ENCODE assay signal across 8 mouse cellular contexts in the genomic region with DNA sequence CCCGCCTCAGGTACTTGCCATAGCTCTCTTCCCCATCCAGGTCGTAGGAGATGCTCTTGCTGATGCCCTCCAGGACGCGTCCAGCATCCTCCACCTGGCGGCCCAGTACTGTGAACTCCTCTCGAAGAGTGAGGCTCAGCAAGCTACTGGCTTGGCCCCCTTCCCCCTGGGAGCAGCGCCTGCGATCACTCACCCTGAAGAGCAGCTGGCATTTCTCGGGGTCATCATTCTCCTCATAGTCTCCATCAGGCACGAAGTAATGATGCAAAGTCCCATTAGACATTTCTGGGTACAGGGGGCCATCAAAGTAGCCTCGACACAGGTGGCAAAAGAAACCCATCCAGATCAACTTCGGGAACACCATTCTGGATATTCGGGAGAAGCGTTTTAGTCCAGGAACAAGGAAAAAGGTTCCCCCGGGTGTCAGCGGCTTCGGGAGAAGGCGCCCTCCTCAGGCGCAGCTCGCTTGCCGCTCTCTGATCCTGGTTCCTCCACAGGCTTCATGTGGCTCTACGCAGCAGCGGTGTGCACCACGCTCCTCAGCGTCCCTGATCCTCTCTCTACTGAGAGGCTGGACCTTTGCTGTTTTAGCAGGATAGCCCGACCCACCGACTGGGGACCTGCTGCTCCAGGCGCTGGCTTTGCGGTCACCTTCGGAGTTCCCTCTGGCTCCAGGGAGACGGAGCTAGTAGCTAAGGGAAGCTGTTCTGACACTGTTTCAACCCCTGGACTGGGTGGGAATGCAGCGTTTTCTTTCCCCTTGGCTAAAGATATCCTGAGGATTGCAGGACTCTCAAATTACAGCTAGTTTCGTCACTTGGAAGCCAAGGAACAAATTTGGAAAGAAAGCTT. TPM values are rescaled to one million over a fixed set of nuclear protein-coding genes. Genes with fewer than 3 reads are reported as not detected.
A peak's percentile ranks its signal among the peaks of the same experiment; 100 is the strongest.
DNase-seq lines count a peak whose midpoint lies in the region; ATAC-seq and TF ChIP-seq lines count a peak whose summit lies in the region.

A gene (minus strand): TSS at position 752 of the 852 bp plus-strand sequence.

- 1% methylated on average over 33 of the region's 33 CpGs for WGBS in embryonic facial prominence, embryonic 10.5 days
- WGBS in intestine, postnatal 0 days = 3% methylated on average over 33 of the region's 33 CpGs
- 2% methylated on average over 33 of the region's 33 CpGs for WGBS in midbrain, embryonic 11.5 days
- 3% methylated on average over 33 of the region's 33 CpGs for WGBS in small intestine, adult 2 months

- peak; percentile 11 to 78 for DNase-seq in adrenal gland, adult (ENCODE audit: inconsistent age in 2 of 2, low spot score in 1 of 2)
- peak; percentile 72 for DNase-seq in embryonic facial prominence, embryonic 10.5 days (ENCODE audit: low spot score)
- peak; percentile 98 for DNase-seq in heart, adult 11 months
- peak; percentile 53 to 56 for DNase-seq in left cerebral cortex, postnatal 36 days (ENCODE audit: low spot score in 2 of 2)
- peak; percentile 95 for DNase-seq in midbrain, embryonic 11.5 days (ENCODE audit: low spot score, missing footprints)
- no peak for DNase-seq in thymus, postnatal 4 days

- peak within 1 kb of the TSS; percentile 83 for H3K27ac ChIP-seq in embryonic facial prominence, embryonic 10.5 days (replicated peaks)
- H3K27ac ChIP-seq in intestine, postnatal 0 days (ENCODE audit: low read depth, low read length) = peak within 1 kb of the TSS; percentile 28; the same call in 1 of the 2 replicates
- H3K27ac ChIP-seq in midbrain, embryonic 11.5 days (ENCODE audit: low read depth, low read length) = no peak within 1 kb of the TSS
- no peak within 1 kb of the TSS for H3K27ac ChIP-seq in small intestine, adult 2 months (ENCODE audit: insufficient read depth, low read depth, low read length)

- H3K9me3 ChIP-seq in embryonic facial prominence, embryonic 10.5 days = no peaks in the 10 kb centered on the region
- no peaks in the 10 kb centered on the region for H3K9me3 ChIP-seq in intestine, postnatal 0 days (ENCODE audit: control insufficient read depth)
- no peaks in the 10 kb centered on the region for H3K9me3 ChIP-seq in midbrain, embryonic 11.5 days (ENCODE audit: control insufficient read depth, low read length)

- peak within 1 kb of the TSS; percentile 74 for H3K4me2 ChIP-seq in intestine, postnatal 0 days (replicated peaks; ENCODE audit: low read depth)
- H3K4me2 ChIP-seq in midbrain, embryonic 11.5 days = peak within 1 kb of the TSS; percentile 61

- peaks cover 13% of the 10 kb centered on the region for H3K27me3 ChIP-seq in embryonic facial prominence, embryonic 10.5 days (replicated peaks; ENCODE audit: low read depth, poor library complexity, severe bottlenecking)
- H3K27me3 ChIP-seq in intestine, postnatal 0 days (replicated peaks; ENCODE audit: control insufficient read depth, insufficient read depth, low read length) = 0 out of 2 replicates have a peak, but pooled peaks cover 2% of the 10 kb centered on the region
- H3K27me3 ChIP-seq in midbrain, embryonic 11.5 days (ENCODE audit: control insufficient read depth, insufficient read depth, low read length) = no peaks in the 10 kb centered on the region; the same call in 1 of the 2 replicates
- H3K27me3 ChIP-seq in small intestine, adult 2 months (ENCODE audit: control insufficient read depth, insufficient read depth, low read length) = 0 out of 2 replicates have a peak, but pooled peaks cover 2% of the 10 kb centered on the region

- peaks cover 19% of the 10 kb centered on the region for H3K4me1 ChIP-seq in embryonic facial prominence, embryonic 10.5 days
- H3K4me1 ChIP-seq in intestine, postnatal 0 days (replicated peaks; ENCODE audit: control insufficient read depth, insufficient read depth, low read length) = no peaks in the 10 kb centered on the region
- no peaks in the 10 kb centered on the region for H3K4me1 ChIP-seq in midbrain, embryonic 11.5 days (ENCODE audit: control insufficient read depth, insufficient read depth, low read length)
- peaks cover 3% of the 10 kb centered on the region for H3K4me1 ChIP-seq in small intestine, adult 2 months (ENCODE audit: control insufficient read depth, insufficient read depth, insufficient read length, low read length)

- no peak for TF ChIP-seq POLR2A in small intestine, adult 2 months (IDR thresholded peaks at IDR 0.05; ENCODE audit: low read depth, low read length)

- TF ChIP-seq CTCF in intestine, postnatal 0 days (IDR thresholded peaks at IDR 0.05; ENCODE audit: low read depth) = peak; percentile 65
- TF ChIP-seq CTCF in small intestine, adult 2 months (IDR thresholded peaks at IDR 0.05; ENCODE audit: extremely low read depth, insufficient read length, insufficient replicate concordance, low read depth, low read length) = peak; percentile 6; the same call in 1 of the 2 replicates

- ATAC-seq in intestine, postnatal 0 days = peak; percentile 54; the same call in 1 of the 2 replicates
- peak; percentile 85 for ATAC-seq in midbrain, embryonic 11.5 days (ENCODE audit: low FRiP score)

- peak within 1 kb of the TSS; percentile 63 for H3K4me3 ChIP-seq in embryonic facial prominence, embryonic 10.5 days
- peak within 1 kb of the TSS; percentile 44 for H3K4me3 ChIP-seq in intestine, postnatal 0 days (ENCODE audit: low read depth, low read length)
- H3K4me3 ChIP-seq in midbrain, embryonic 11.5 days (ENCODE audit: low read depth, low read length) = peak within 1 kb of the TSS; percentile 34
- H3K4me3 ChIP-seq in small intestine, adult 2 months (ENCODE audit: low read depth, low read length) = peak within 1 kb of the TSS; percentile 58

- intact Hi-C loops in left cerebral cortex, postnatal 36 days (cut with DNase I) = loop anchor here (10.0 kb wide), 1 partner anchor 138 kb away; no protein-coding TSS in a partner anchor

- H3K36me3 ChIP-seq in embryonic facial prominence, embryonic 10.5 days (replicated peaks) = no peaks in the 10 kb centered on the region
- H3K36me3 ChIP-seq in intestine, postnatal 0 days (ENCODE audit: control insufficient read depth, insufficient read depth) = no peaks in the 10 kb centered on the region
- H3K36me3 ChIP-seq in midbrain, embryonic 11.5 days (ENCODE audit: control insufficient read depth, insufficient read depth, low read length) = no peaks in the 10 kb centered on the region
- H3K36me3 ChIP-seq in small intestine, adult 2 months (ENCODE audit: control insufficient read depth, insufficient read depth, low read length) = no peaks in the 10 kb centered on the region

- peak within 1 kb of the TSS; percentile 57 for H3K9ac ChIP-seq in intestine, postnatal 0 days (ENCODE audit: low read depth, low read length)
- peak within 1 kb of the TSS; percentile 50 for H3K9ac ChIP-seq in midbrain, embryonic 11.5 days (ENCODE audit: low read length)

RNA-seq across cellular contexts. Expression of the gene that starts here (rescaled TPM):
- polyA plus RNA-seq in embryonic facial prominence, embryonic 10.5 days (2016; fragmentation: Nextera tagmentation; extraction: Ambion mirVana) = 1.7 and 4.7 TPM in 2 replicates
- polyA plus RNA-seq in intestine, postnatal 0 days (2015; fragmentation: Nextera tagmentation; extraction: Ambion mirVana) = 22.6 and 23.1 TPM in 2 replicates
- 1 to 10 TPM; 3.1 to 4.2 TPM for total RNA-seq in left cerebral cortex, postnatal 36 days (2021)
- polyA plus RNA-seq in midbrain, embryonic 11.5 days (2014; fragmentation: Nextera tagmentation; extraction: Ambion mirVana) = 1.7 and 2.2 TPM in 2 replicates
- polyA plus RNA-seq in small intestine, adult 2 months (2012; rRNA removed) = 0.80 and 1.0 TPM in 2 replicates

Comparison
In these comparisons a context has a peak if more than half of its experiments do, and no peak if none do; other contexts are left out.
1. H3K27ac ChIP-seq: peak in embryonic facial prominence, embryonic 10.5 days (single experiment) and intestine, postnatal 0 days (single experiment); none in midbrain, embryonic 11.5 days (single experiment) and small intestine, adult 2 months (single experiment).
2. Peak in every context shown above with its lines, with median percentiles within 50 percentile points of each other: H3K4me3 ChIP-seq.